Mouse (Mus musculus): Measurements from ENCODE around the gene Bbs9. TPM values are rescaled to one million over a fixed set of nuclear protein-coding genes. Genes with fewer than 3 reads are reported as not detected.
"Not testable (repeated sequence)": the region's sequence is repeated elsewhere in the genome, so short reads cannot be mapped to it uniquely, and the experiment has no call there.

Bbs9 gene
- polyA plus RNA-seq, 1 experiment from 2014 or later: 12.3 TPM

GRCm38 (mm10) chr9:22846783-22847182 lies 371.3 kb downstream of the Bbs9 start:
- H3K27me3 ChIP-seq (ENCODE audit: control insufficient read depth, insufficient read depth, low read length): no peaks in the 10 kb centered on the region
- H3K4me1 ChIP-seq (ENCODE audit: control insufficient read depth, insufficient read depth, low read length): no peaks in the 10 kb centered on the region
- 84% methylated on average over 1 of the region's 1 CpGs for WGBS
- no peak overlapping the region for H3K4me3 ChIP-seq (ENCODE audit: low read length)
- no peaks in the 10 kb centered on the region for H3K36me3 ChIP-seq (ENCODE audit: control insufficient read depth, insufficient read depth, low read length)
- ATAC-seq (ENCODE audit: low FRiP score, low TSS enrichment): no peak
- H3K4me2 ChIP-seq (replicated peaks; ENCODE audit: low read depth, low read length): no peak overlapping the region
- no peak overlapping the region for H3K9ac ChIP-seq (ENCODE audit: low read depth, low read length)
- no peak overlapping the region for H3K27ac ChIP-seq (ENCODE audit: low read depth, low read length)
- no peaks in the 10 kb centered on the region for H3K9me3 ChIP-seq (ENCODE audit: control insufficient read depth, low read length)

GRCm38 (mm10) chr9:22848800-22849199 lies 373.3 kb downstream of the Bbs9 start:
- Histone ChIP-seq H3K9ac (ENCODE audit: low read depth, low read length) (no peak overlapping the region), H3K36me3 (ENCODE audit: control insufficient read depth, insufficient read depth, low read length) (no peaks in the 10 kb centered on the region), H3K4me1 (ENCODE audit: control insufficient read depth, insufficient read depth, low read length) (no peaks in the 10 kb centered on the region), H3K9me3 (ENCODE audit: control insufficient read depth, low read length) (no peaks in the 10 kb centered on the region), H3K4me2 (replicated peaks; ENCODE audit: low read depth, low read length) (no peak overlapping the region), H3K27ac (ENCODE audit: low read depth, low read length) (no peak overlapping the region), H3K27me3 (ENCODE audit: control insufficient read depth, insufficient read depth, low read length) (no peaks in the 10 kb centered on the region), H3K4me3 (ENCODE audit: low read length) (no peak overlapping the region)
- ATAC-seq (ENCODE audit: low FRiP score, low TSS enrichment): no peak
- WGBS: 89% methylated on average over 3 of the region's 3 CpGs

- Histone ChIP-seq H3K4me1 (ENCODE audit: control insufficient read depth, insufficient read depth, low read length) (no peaks in the 10 kb centered on the region), H3K9ac (ENCODE audit: low read depth, low read length) (no peak overlapping the region), H3K27ac (ENCODE audit: low read depth, low read length) (no peak overlapping the region), H3K9me3 (ENCODE audit: control insufficient read depth, low read length) (no peaks in the 10 kb centered on the region), H3K27me3 (ENCODE audit: control insufficient read depth, insufficient read depth, low read length) (no peaks in the 10 kb centered on the region), H3K4me3 (ENCODE audit: low read length) (no peak overlapping the region), H3K36me3 (ENCODE audit: control insufficient read depth, insufficient read depth, low read length) (no peaks in the 10 kb centered on the region), H3K4me2 (replicated peaks; ENCODE audit: low read depth, low read length) (no peak overlapping the region)
- ATAC-seq (ENCODE audit: low FRiP score, low TSS enrichment): no peak
- 73% methylated on average over 4 of the region's 4 CpGs for WGBS
Observed at GRCm38 (mm10) chr9:22849212-22849611, 373.7 kb downstream of the Bbs9 start.

DNA sequence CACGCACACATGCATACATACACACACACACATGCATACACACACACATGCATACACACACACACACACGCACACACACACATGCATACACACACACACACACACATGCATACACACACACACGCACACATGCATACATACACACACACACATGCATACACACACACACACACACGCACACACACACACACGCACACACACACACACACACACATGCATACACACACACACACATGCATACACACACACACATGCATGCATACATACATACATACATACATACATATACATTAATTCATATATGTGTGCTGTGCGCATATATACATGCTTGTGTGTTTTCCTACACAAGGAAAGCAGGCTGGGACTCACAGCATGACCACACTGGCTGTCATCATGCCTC lies 393.6 kb downstream of the Bbs9 start:
- 95% methylated on average over 6 of the region's 6 CpGs for WGBS
- not testable (repeated sequence) for H3K4me1 ChIP-seq (ENCODE audit: control insufficient read depth, insufficient read depth, low read length); H3K4me3 ChIP-seq (ENCODE audit: low read length)

GRCm38 (mm10) chr9:22870661-22871060 lies 395.1 kb downstream of the Bbs9 start:
- H3K36me3 ChIP-seq (ENCODE audit: control insufficient read depth, insufficient read depth, low read length): no peaks in the 10 kb centered on the region
- no peak overlapping the region for H3K9ac ChIP-seq (ENCODE audit: low read depth, low read length)
- no peaks in the 10 kb centered on the region for H3K9me3 ChIP-seq (ENCODE audit: control insufficient read depth, low read length)
- no peak overlapping the region for H3K27ac ChIP-seq (ENCODE audit: low read depth, low read length)
- no peak for ATAC-seq (ENCODE audit: low FRiP score, low TSS enrichment)
- H3K4me1 ChIP-seq (ENCODE audit: control insufficient read depth, insufficient read depth, low read length): no peaks in the 10 kb centered on the region
- H3K27me3 ChIP-seq (ENCODE audit: control insufficient read depth, insufficient read depth, low read length): no peaks in the 10 kb centered on the region
- no peak overlapping the region for H3K4me2 ChIP-seq (replicated peaks; ENCODE audit: low read depth, low read length)
- H3K4me3 ChIP-seq (ENCODE audit: low read length): no peak overlapping the region
- 77% methylated on average over 3 of the region's 3 CpGs for WGBS

More for the DNA sequence above, 393.6 kb downstream of the Bbs9 start:
- not testable (repeated sequence) for H3K9me3 ChIP-seq (ENCODE audit: control insufficient read depth, low read length); H3K27ac ChIP-seq (ENCODE audit: low read depth, low read length); H3K36me3 ChIP-seq (ENCODE audit: control insufficient read depth, insufficient read depth, low read length); H3K9ac ChIP-seq (ENCODE audit: low read depth, low read length); ATAC-seq (ENCODE audit: low FRiP score, low TSS enrichment); H3K4me2 ChIP-seq (replicated peaks; ENCODE audit: low read depth, low read length); H3K27me3 ChIP-seq (ENCODE audit: control insufficient read depth, insufficient read depth, low read length)

- Histone ChIP-seq H3K4me2 (replicated peaks; ENCODE audit: low read depth, low read length) (no peak overlapping the region), H3K9me3 (ENCODE audit: control insufficient read depth, low read length) (no peaks in the 10 kb centered on the region), H3K36me3 (ENCODE audit: control insufficient read depth, insufficient read depth, low read length) (no peaks in the 10 kb centered on the region), H3K9ac (ENCODE audit: low read depth, low read length) (no peak overlapping the region), H3K27ac (ENCODE audit: low read depth, low read length) (no peak overlapping the region), H3K4me1 (ENCODE audit: control insufficient read depth, insufficient read depth, low read length) (no peaks in the 10 kb centered on the region), H3K4me3 (ENCODE audit: low read length) (no peak overlapping the region), H3K27me3 (ENCODE audit: control insufficient read depth, insufficient read depth, low read length) (no peaks in the 10 kb centered on the region)
- ATAC-seq (ENCODE audit: low FRiP score, low TSS enrichment): no peak
- WGBS: 66% methylated on average over 1 of the region's 1 CpGs
Observed at GRCm38 (mm10) chr9:22875231-22875630, 399.7 kb downstream of the Bbs9 start.

DNA sequence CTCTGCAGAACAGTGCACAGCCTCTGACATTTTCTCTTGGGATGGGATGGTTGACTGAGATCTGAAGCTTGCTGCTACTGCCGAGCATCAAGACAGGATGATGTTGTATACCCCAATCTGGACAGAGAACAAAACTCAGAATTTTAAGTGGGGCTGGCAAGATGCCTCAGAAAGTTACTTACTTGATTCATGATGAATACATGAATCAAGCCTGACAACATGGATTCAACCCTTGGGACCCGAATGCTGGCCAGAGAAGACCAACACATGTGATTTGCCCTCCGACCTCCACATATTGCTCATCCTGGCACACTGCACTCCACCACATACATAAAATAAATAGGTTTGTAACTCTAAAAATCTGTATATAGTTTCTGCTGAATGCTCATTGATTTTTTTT lies 403.8 kb downstream of the Bbs9 start:
- Histone ChIP-seq H3K9me3 (ENCODE audit: control insufficient read depth, low read length) (no peaks in the 10 kb centered on the region), H3K9ac (ENCODE audit: low read depth, low read length) (no peak overlapping the region), H3K36me3 (ENCODE audit: control insufficient read depth, insufficient read depth, low read length) (no peaks in the 10 kb centered on the region), H3K27ac (ENCODE audit: low read depth, low read length) (no peak overlapping the region), H3K4me1 (ENCODE audit: control insufficient read depth, insufficient read depth, low read length) (no peaks in the 10 kb centered on the region), H3K4me3 (ENCODE audit: low read length) (no peak overlapping the region), H3K4me2 (replicated peaks; ENCODE audit: low read depth, low read length) (no peak overlapping the region), H3K27me3 (ENCODE audit: control insufficient read depth, insufficient read depth, low read length) (no peaks in the 10 kb centered on the region)
- no peak for ATAC-seq (ENCODE audit: low FRiP score, low TSS enrichment)
- WGBS: 61% methylated on average over 3 of the region's 3 CpGs

- no peak overlapping the region for H3K9ac ChIP-seq (ENCODE audit: low read depth, low read length)
- H3K9me3 ChIP-seq (ENCODE audit: control insufficient read depth, low read length): no peaks in the 10 kb centered on the region
- no peak for ATAC-seq (ENCODE audit: low FRiP score, low TSS enrichment)
- H3K4me3 ChIP-seq (ENCODE audit: low read length): no peak overlapping the region
- no peaks in the 10 kb centered on the region for H3K27me3 ChIP-seq (ENCODE audit: control insufficient read depth, insufficient read depth, low read length)
- no peaks in the 10 kb centered on the region for H3K36me3 ChIP-seq (ENCODE audit: control insufficient read depth, insufficient read depth, low read length)
- H3K4me1 ChIP-seq (ENCODE audit: control insufficient read depth, insufficient read depth, low read length): no peaks in the 10 kb centered on the region
- H3K27ac ChIP-seq (ENCODE audit: low read depth, low read length): no peak overlapping the region
- 80% methylated on average over 4 of the region's 4 CpGs for WGBS
- no peak overlapping the region for H3K4me2 ChIP-seq (replicated peaks; ENCODE audit: low read depth, low read length)
Observed at GRCm38 (mm10) chr9:22886351-22886750, 410.8 kb downstream of the Bbs9 start.

GRCm38 (mm10) chr9:22905434-22905833 lies 429.9 kb downstream of the Bbs9 start:
- H3K4me3 ChIP-seq (ENCODE audit: low read length): no peak overlapping the region
- no peaks in the 10 kb centered on the region for H3K36me3 ChIP-seq (ENCODE audit: control insufficient read depth, insufficient read depth, low read length)
- no peak overlapping the region for H3K4me2 ChIP-seq (replicated peaks; ENCODE audit: low read depth, low read length)
- H3K4me1 ChIP-seq (ENCODE audit: control insufficient read depth, insufficient read depth, low read length): no peaks in the 10 kb centered on the region
- no peak overlapping the region for H3K9ac ChIP-seq (ENCODE audit: low read depth, low read length)
- H3K27me3 ChIP-seq (ENCODE audit: control insufficient read depth, insufficient read depth, low read length): no peaks in the 10 kb centered on the region
- H3K9me3 ChIP-seq (ENCODE audit: control insufficient read depth, low read length): no peaks in the 10 kb centered on the region
- 71% methylated on average over 3 of the region's 3 CpGs for WGBS
- no peak for ATAC-seq (ENCODE audit: low FRiP score, low TSS enrichment)
- H3K27ac ChIP-seq (ENCODE audit: low read depth, low read length): no peak overlapping the region

DNA sequence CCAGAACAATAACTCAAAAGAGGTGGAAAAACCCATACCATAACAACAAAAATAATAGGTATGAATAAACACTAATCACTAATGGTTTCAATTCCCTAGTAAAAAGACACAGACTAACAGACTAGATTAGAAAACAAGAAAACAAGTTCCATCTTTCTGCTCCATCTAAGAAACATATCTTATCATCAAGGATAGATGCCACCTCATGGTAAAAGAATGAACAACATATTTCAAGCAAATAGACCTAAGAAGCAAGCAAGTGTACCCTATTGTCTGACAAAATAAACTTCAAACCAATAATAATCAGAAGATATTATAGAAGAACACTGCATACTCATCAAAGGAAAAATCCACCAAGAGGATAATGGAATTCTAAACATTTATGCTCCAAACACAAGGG lies 441.3 kb downstream of the Bbs9 start:
- Histone ChIP-seq H3K9ac (ENCODE audit: low read depth, low read length) (no peak overlapping the region), H3K4me1 (ENCODE audit: control insufficient read depth, insufficient read depth, low read length) (no peaks in the 10 kb centered on the region), H3K36me3 (ENCODE audit: control insufficient read depth, insufficient read depth, low read length) (no peaks in the 10 kb centered on the region), H3K4me3 (ENCODE audit: low read length) (no peak overlapping the region), H3K27ac (ENCODE audit: low read depth, low read length) (no peak overlapping the region), H3K4me2 (replicated peaks; ENCODE audit: low read depth, low read length) (no peak overlapping the region), H3K9me3 (ENCODE audit: control insufficient read depth, low read length) (no peaks in the 10 kb centered on the region), H3K27me3 (ENCODE audit: control insufficient read depth, insufficient read depth, low read length) (no peaks in the 10 kb centered on the region)
- no peak for ATAC-seq (ENCODE audit: low FRiP score, low TSS enrichment)

All from kidney, embryonic 14.5 days (tissue).